Mouse (Mus musculus) heart, adult 2 months (tissue): ENCODE data around the gene Mycl. TPM values are rescaled to one million over a fixed set of nuclear protein-coding genes. Genes with fewer than 3 reads are reported as not detected.
A peak's percentile ranks its signal among the peaks of the same experiment; 100 is the strongest.

Experiments
- DNase-seq, 2 experiments: peaks; one replicate each; pipeline ENCODE4 v3.0.0; 2021
- H3K27ac ChIP-seq: fragments of 200-600 bp; 2 replicates; pipeline ENCODE4 v1.8.1; 2022
- H3K27me3 ChIP-seq: fragments of 200-500 bp; 2 replicates; pipeline ENCODE4 v1.6.1; 2012; ENCODE audit warnings: mild to moderate bottlenecking, low read length, inconsistent platforms, mixed read lengths; ENCODE audit not compliant: control insufficient read depth, insufficient read depth
- H3K36me3 ChIP-seq: fragments of 200-500 bp; 2 replicates; pipeline ENCODE4 v1.6.1; 2012; ENCODE audit warnings: low read length, inconsistent platforms; ENCODE audit not compliant: control insufficient read depth, insufficient read depth
- H3K4me1 ChIP-seq: fragments of 200-500 bp; 2 replicates; pipeline ENCODE4 v1.6.1; 2011; ENCODE audit warnings: low read length; ENCODE audit not compliant: control insufficient read depth, insufficient read depth
- H3K4me3 ChIP-seq: fragments of 200-600 bp; 2 replicates; pipeline ENCODE4 v1.8.1; 2022
- H3K79me2 ChIP-seq: fragments of 200-500 bp; replicated peaks from 2 replicates; pipeline ENCODE4 v1.6.1; 2012; ENCODE audit warnings: mild to moderate bottlenecking, inconsistent platforms, low read length, moderate library complexity, mixed read lengths; ENCODE audit not compliant: control insufficient read depth, insufficient read depth
- H3K9ac ChIP-seq: fragments of 200-500 bp; 2 replicates; pipeline ENCODE4 v1.6.1; 2012; ENCODE audit warnings: low read depth, mild to moderate bottlenecking, control low read depth, inconsistent platforms, low read length, mixed read lengths
- CTCF ChIP-seq: fragments of 200-600 bp; IDR thresholded peaks from 2 replicates; pipeline ENCODE4 v1.8.1; 2022; ENCODE audit warnings: antibody characterized with exemption, mild to moderate bottlenecking, moderate library complexity
- EP300 ChIP-seq: fragments of 200-500 bp; IDR thresholded peaks from 2 replicates; pipeline ENCODE4 v1.6.1; 2011; ENCODE audit warnings: low read depth, low read length, control low read depth; ENCODE audit not compliant: insufficient read depth
- POLR2A ChIP-seq: fragments of 200-500 bp; IDR thresholded peaks from 2 replicates; pipeline ENCODE4 v1.6.1; 2011; ENCODE audit warnings: mild to moderate bottlenecking, low read depth, low read length, control low read depth; ENCODE audit not compliant: insufficient read depth
- WGBS: fragments of 180-500 bp; shearing (Covaris S2); methylation state at CpG from one replicate; pipeline ENCODE4 v1.1.7; 2018; 5-methylcytosine and 5-hydroxymethylcytosine counted together
- intact Hi-C: fragments of 180-260 bp; cut with DNase I; formaldehyde crosslinking; loops from one replicate; pipeline ENCODE4 v1.15.1; 2025
- polyA plus RNA-seq: library from polyadenylated mRNA; depleted of rRNA; stranded (reverse); fragments of >200 nt; gene quantifications from 2 replicates; pipeline ENCODE4 v1.2.3, GENCODE M21; 2012
- total RNA-seq, 2 experiments: library from RNA; stranded (reverse); gene quantifications; 2 replicates each; pipeline ENCODE4 v1.2.3; 2021

The Mycl gene
- total and polyA plus RNA-seq, 3 experiments, result 0.10 to 0.64 (median 0.18) TPM

GRCm38 (mm10) chr4:122992276-122992675, 3.2 kb upstream of the Mycl start:
- intact Hi-C loops, result no loop called here
- no peak for DNase-seq
- peaks cover 5% of the 10 kb centered on the region; the same call in 1 of the 2 replicates for H3K27me3 ChIP-seq
- no peak overlapping the region for H3K9ac ChIP-seq
- no peak overlapping the region for H3K27ac ChIP-seq
- H3K4me1 ChIP-seq, result no peaks in the 10 kb centered on the region
- H3K4me3 ChIP-seq, result no peak overlapping the region
- WGBS, result 73% methylated on average over 3 of the region's 3 CpGs
- TF ChIP-seq CTCF, result no peak
- TF ChIP-seq EP300, result no peak
- TF ChIP-seq POLR2A, result no peak
- no peaks in the 10 kb centered on the region for H3K36me3 ChIP-seq
- no peaks in the 10 kb centered on the region for H3K79me2 ChIP-seq

DNA sequence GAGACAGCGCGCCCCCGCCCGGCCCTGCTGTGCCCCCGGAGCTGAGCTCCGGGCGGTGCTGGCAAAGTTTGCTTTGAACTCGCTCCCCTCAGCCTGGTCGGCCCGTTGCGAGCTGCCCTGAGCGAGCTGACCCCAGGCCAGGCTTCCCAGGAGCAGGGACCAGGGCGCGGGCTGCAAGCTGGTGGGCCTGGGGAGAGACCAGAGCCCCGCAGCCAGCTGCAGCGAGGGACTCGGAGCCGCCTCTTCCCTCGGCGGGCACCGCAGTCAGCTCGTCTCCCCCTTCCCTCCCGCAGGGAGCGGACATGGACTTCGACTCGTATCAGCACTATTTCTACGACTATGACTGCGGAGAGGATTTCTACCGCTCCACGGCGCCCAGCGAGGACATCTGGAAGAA, 767 bp downstream of the Mycl start:
- WGBS, result under 1% methylated on average over 32 of the region's 32 CpGs
- Histone ChIP-seq H3K9ac (peak overlapping the region; percentile 53), H3K36me3 (no peaks in the 10 kb centered on the region), H3K79me2 (no peaks in the 10 kb centered on the region), H3K4me1 (no peaks in the 10 kb centered on the region), H3K27me3 (peaks cover 6% of the 10 kb centered on the region; the same call in 1 of the 2 replicates), H3K4me3 (peak overlapping the region; percentile 45), H3K27ac (no peak overlapping the region)
- peak in 1 of 2 experiments; percentile 49 for DNase-seq
- no peak for TF ChIP-seq EP300
- no peak for TF ChIP-seq POLR2A
- no peak for TF ChIP-seq CTCF
- intact Hi-C loops, result no loop called here

DNA sequence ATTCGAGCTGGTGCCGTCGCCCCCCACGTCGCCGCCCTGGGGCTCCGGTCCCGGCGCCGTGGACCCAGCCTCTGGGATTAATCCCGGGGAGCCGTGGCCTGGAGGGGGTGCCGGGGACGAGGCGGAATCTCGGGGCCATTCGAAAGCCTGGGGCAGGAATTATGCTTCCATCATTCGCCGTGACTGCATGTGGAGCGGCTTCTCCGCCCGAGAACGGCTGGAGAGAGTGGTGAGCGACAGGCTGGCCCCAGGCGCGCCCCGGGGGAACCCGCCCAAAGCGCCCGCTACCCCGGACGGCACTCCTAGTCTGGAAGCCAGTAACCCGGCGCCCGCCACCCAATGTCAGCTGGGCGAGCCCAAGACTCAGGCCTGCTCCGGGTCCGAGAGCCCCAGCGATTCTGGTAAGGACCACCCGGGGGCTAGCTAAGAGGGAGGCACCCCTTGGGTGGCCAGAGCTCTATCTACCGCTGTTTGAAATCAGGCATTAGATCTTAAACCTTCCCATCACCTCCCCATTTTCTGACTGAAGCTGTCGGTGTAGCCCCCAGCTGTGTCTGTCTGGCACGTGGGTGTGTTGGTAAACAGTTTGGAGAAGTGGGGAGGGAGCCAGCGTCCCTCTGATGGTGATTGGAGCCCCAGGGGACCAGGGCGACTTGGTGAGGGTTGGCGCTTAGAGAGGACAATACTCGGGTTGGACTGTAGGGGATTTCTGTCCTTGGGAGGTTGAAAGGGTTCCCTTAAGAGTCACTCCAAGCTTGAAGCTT, 1.3 kb downstream of the Mycl start:
- WGBS, result 1% methylated on average over 47 of the region's 47 CpGs
- Histone ChIP-seq H3K27me3 (peaks cover 6% of the 10 kb centered on the region; the same call in 1 of the 2 replicates), H3K4me1 (no peaks in the 10 kb centered on the region), H3K4me3 (peak overlapping the region; percentile 45), H3K79me2 (no peaks in the 10 kb centered on the region), H3K27ac (no peak overlapping the region), H3K9ac (peak overlapping the region; percentile 53), H3K36me3 (no peaks in the 10 kb centered on the region)
- peak; percentile 34 for TF ChIP-seq CTCF
- no peak for TF ChIP-seq POLR2A
- peak; percentile 20 to 47 for DNase-seq
- intact Hi-C loops, result no loop called here

- intact Hi-C loops, result no loop called here
- Histone ChIP-seq H3K9ac (no peak overlapping the region), H3K27ac (no peak overlapping the region), H3K27me3 (peaks cover 6% of the 10 kb centered on the region; the same call in 1 of the 2 replicates), H3K79me2 (no peaks in the 10 kb centered on the region), H3K36me3 (no peaks in the 10 kb centered on the region), H3K4me1 (no peaks in the 10 kb centered on the region), H3K4me3 (no peak overlapping the region)
- 32% methylated on average over 12 of the region's 12 CpGs for WGBS
- no peak for TF ChIP-seq EP300
- TF ChIP-seq POLR2A, result no peak
- no peak for TF ChIP-seq CTCF
- no peak for DNase-seq
Observed at GRCm38 (mm10) chr4:122998537-122999262, 3.2 kb downstream of the Mycl start.

DNA sequence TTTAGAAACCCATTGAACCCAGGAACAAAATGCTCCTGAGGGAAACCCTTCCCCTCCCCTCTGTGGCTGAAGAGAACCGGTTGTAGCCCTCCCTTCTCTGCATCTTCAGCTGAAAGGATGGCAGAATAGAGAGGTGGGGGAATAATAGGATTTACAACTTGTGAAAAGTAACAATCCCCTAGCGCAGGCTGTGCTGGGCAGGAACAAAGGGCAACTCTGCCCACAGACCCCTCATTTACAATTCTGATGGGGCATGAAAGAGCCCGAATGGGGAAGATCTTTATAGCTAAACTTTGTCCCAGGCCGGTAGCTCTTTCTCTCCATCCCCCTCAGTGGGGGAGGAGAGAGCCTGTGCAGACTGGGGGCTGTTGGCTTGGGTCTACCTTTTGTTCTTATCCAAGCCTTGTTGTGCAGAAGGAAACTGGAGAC, 3.8 kb downstream of the Mycl start:
- Histone ChIP-seq H3K27ac (no peak overlapping the region), H3K27me3 (peaks cover 6% of the 10 kb centered on the region; the same call in 1 of the 2 replicates), H3K4me3 (no peak overlapping the region), H3K36me3 (no peaks in the 10 kb centered on the region), H3K4me1 (no peaks in the 10 kb centered on the region), H3K9ac (no peak overlapping the region), H3K79me2 (no peaks in the 10 kb centered on the region)
- WGBS, result 34% methylated on average over 4 of the region's 4 CpGs
- intact Hi-C loops, result no loop called here
- no peak for TF ChIP-seq CTCF
- no peak for TF ChIP-seq EP300
- TF ChIP-seq POLR2A, result no peak
- no peak for DNase-seq

DNA sequence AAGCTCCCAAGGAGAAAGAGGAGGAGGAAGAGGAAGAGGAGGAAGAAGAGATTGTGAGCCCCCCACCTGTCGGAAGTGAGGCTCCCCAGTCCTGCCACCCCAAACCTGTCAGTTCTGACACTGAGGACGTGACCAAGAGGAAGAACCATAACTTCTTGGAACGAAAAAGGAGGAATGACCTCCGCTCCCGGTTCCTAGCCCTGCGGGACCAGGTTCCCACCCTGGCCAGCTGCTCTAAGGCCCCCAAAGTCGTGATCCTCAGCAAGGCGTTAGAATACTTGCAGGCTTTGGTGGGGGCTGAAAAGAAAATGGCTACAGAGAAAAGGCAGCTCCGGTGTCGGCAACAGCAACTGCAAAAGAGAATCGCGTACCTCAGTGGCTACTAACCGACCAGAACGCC, 4.7 kb downstream of the Mycl start:
- peaks cover 6% of the 10 kb centered on the region; the same call in 1 of the 2 replicates for H3K27me3 ChIP-seq
- TF ChIP-seq POLR2A (no peak), EP300 (no peak), CTCF (no peak)

More for the DNA sequence above, 4.7 kb downstream of the Mycl start:
- WGBS, result 70% methylated on average over 14 of the region's 14 CpGs
- no peaks in the 10 kb centered on the region for H3K79me2 ChIP-seq
- no peak overlapping the region for H3K27ac ChIP-seq
- no peak for DNase-seq
- H3K4me3 ChIP-seq, result no peak overlapping the region
- no peaks in the 10 kb centered on the region for H3K4me1 ChIP-seq
- no peak overlapping the region for H3K9ac ChIP-seq
- no peaks in the 10 kb centered on the region for H3K36me3 ChIP-seq
- intact Hi-C loops, result no loop called here
